Mouse (Mus musculus) midbrain, embryonic 10.5 days (tissue): ENCODE data around the gene Gm8773. TPM values are rescaled to one million over a fixed set of nuclear protein-coding genes. Genes with fewer than 3 reads are reported as not detected.

Experiments
- DNase-seq: peaks from one replicate; pipeline ENCODE4 v3.0.0-alpha.2; 2017; ENCODE audit warnings: low spot score
- H3K27ac ChIP-seq: fragments of 300-500 bp; sonication (generic); replicated peaks from 2 replicates; pipeline ENCODE4 v1.5.1; 2016; ENCODE audit warnings: mild to moderate bottlenecking
- H3K27me3 ChIP-seq: fragments of 300-500 bp; sonication (generic); 2 replicates; pipeline ENCODE4 v1.6.1; 2016; ENCODE audit warnings: low read depth, mild to moderate bottlenecking; ENCODE audit not compliant: poor library complexity, severe bottlenecking
- H3K36me3 ChIP-seq: fragments of 300-500 bp; sonication (generic); 2 replicates; pipeline ENCODE4 v1.6.1; 2016; ENCODE audit warnings: mild to moderate bottlenecking, moderate library complexity
- H3K4me1 ChIP-seq: fragments of 300-500 bp; sonication (generic); 2 replicates; pipeline ENCODE4 v1.6.1; 2016
- H3K4me3 ChIP-seq: fragments of 300-500 bp; sonication (generic); 2 replicates; pipeline ENCODE4 v1.5.1; 2016; ENCODE audit warnings: mild to moderate bottlenecking, moderate library complexity
- H3K9me3 ChIP-seq: fragments of 300-500 bp; sonication (generic); replicated peaks from 2 replicates; pipeline ENCODE4 v1.6.1; 2016; ENCODE audit warnings: mild to moderate bottlenecking
- WGBS: fragments of 180-500 bp; shearing (Covaris S2); methylation state at CpG from one replicate; pipeline ENCODE4 v1.1.7; 2016; 5-methylcytosine and 5-hydroxymethylcytosine counted together
- polyA plus RNA-seq: library from polyadenylated mRNA; unstranded; fragments of >200 nt; fragmentation: Nextera tagmentation; extraction: Ambion mirVana; gene quantifications from 2 replicates; pipeline ENCODE4 v1.2.1, GENCODE M21; 2016

Gene Gm8773
- polyA plus RNA-seq, 1 experiment from 2014 or later, result 2.9 TPM

DNA sequence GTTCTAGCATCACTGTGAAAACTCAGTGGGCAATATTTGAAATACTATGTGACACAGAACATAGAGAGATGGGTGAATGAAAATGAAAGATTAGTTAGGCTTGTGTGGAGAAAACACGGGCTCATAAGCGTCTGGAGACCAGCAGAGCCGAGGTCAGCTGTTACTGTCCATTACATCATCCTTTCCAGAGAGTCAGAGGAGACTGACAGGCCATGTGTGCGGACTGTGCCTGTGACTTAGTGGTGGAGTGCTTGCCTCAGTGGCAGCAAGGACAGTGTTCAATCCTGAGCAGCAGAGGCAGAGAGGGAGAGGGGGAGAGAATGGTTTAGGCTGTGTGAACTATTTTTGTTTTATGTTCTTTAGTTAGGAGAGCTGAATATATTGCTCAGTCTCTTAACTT is 44.7 kb downstream of the Gm8773 start:
- Histone ChIP-seq H3K4me3 (no peak overlapping the region), H3K9me3 (no peaks in the 10 kb centered on the region), H3K36me3 (no peaks in the 10 kb centered on the region), H3K4me1 (no peaks in the 10 kb centered on the region), H3K27me3 (no peaks in the 10 kb centered on the region), H3K27ac (no peak overlapping the region)
- WGBS, result 78% methylated on average over 4 of the region's 4 CpGs
- DNase-seq, result no peak

DNA sequence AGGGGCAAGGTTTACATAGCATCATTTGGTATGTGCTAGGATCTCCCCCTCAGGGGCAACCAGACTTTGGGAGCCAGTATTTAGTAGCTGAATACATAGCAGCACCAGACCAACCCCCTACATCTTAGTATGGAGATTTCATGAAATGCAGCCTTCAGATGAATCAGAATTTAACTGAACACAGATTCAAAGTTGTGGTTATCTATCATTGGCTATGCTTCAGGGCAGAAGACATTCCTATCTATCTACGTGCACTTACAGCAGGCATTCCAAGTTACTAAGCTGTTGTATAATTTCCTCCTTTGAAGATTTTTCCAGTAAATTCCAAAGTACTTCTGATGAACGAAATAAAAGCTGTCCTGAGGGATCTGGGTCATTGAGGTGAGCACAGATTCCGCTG is 51.9 kb downstream of the Gm8773 start:
- no peaks in the 10 kb centered on the region for H3K36me3 ChIP-seq
- no peaks in the 10 kb centered on the region for H3K27me3 ChIP-seq
- no peaks in the 10 kb centered on the region for H3K4me1 ChIP-seq
- H3K9me3 ChIP-seq, result no peaks in the 10 kb centered on the region
- H3K27ac ChIP-seq, result no peak overlapping the region
- 89% methylated on average over 3 of the region's 3 CpGs for WGBS
- no peak overlapping the region for H3K4me3 ChIP-seq
- no peak for DNase-seq

Other genes starting within 250 kb of the Gm8773 start
- gene Cdk14, start 153.5 kb upstream of the Gm8773 start, polyA plus RNA-seq, result 10.3 and 15.8 TPM in 2 replicates
- not detected in 2 replicates for gene 1700015F17Rik, start 94.7 kb upstream of the Gm8773 start, polyA plus RNA-seq
- 34.7 and 35.4 TPM in 2 replicates for gene Cldn12, start 58.8 kb upstream of the Gm8773 start, polyA plus RNA-seq
- gene Gtpbp10, start 14.3 kb upstream of the Gm8773 start, polyA plus RNA-seq, result 34.2 and 34.7 TPM in 2 replicates
- gene Cfap69, start 90.4 kb downstream of the Gm8773 start, polyA plus RNA-seq, result 4.1 and 5.5 TPM in 2 replicates
- 6.9 and 8.3 TPM in 2 replicates for gene Steap2, start 120.8 kb downstream of the Gm8773 start, polyA plus RNA-seq
- gene Steap1, start 175.5 kb downstream of the Gm8773 start, polyA plus RNA-seq, result 5.0 and 7.8 TPM in 2 replicates